Mouse (Mus musculus): Measurements from ENCODE around the gene Gtdc1.

DNA sequence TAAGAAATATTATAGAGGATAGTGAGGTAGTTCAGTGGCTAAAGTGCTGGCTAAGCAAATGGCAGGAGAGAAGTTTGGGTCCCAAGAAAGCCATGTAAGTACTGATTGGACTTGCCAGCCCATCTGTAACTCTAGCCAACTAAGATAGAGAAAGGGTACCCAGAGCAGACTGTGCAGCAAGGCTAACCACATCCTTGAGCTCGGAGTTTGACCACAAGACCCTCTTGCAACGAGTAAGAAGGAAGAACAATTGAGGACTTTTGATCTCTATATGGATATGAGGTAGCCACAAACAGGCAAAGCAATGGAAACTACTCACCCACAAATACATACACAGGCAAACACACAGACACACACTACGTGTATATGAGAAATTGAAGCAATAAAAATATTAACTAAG is 278.9 kb downstream of the Gtdc1 start:
- TF ChIP-seq POLR2A (IDR thresholded peaks at IDR 0.05; ENCODE audit: insufficient read length, low read depth) (no peak), POLR2AphosphoS2 (IDR thresholded peaks at IDR 0.05; ENCODE audit: insufficient read length, low read depth) (no peak), TCF12 (IDR thresholded peaks at IDR 0.05; ENCODE audit: insufficient read depth, poor library complexity, severe bottlenecking) (no peak), CEBPB (IDR thresholded peaks at IDR 0.05; ENCODE audit: insufficient read depth, poor library complexity, severe bottlenecking) (no peak), MYOD1 (IDR thresholded peaks at IDR 0.05; ENCODE audit: control insufficient read depth in 1 of 3, insufficient read length in 2 of 3, low read depth in 2 of 3) (no peak), E2F4 (IDR thresholded peaks at IDR 0.05; ENCODE audit: insufficient read depth) (no peak), MAX (IDR thresholded peaks at IDR 0.05; ENCODE audit: low read depth) (no peak), USF1 (IDR thresholded peaks at IDR 0.05; ENCODE audit: low read depth) (no peak), MYOG (IDR thresholded peaks at IDR 0.05; ENCODE audit: control insufficient read depth in 1 of 3, insufficient read depth in 1 of 3, insufficient read length in 2 of 3, low read depth in 2 of 3) (no peak), SRF (IDR thresholded peaks at IDR 0.05; ENCODE audit: control insufficient read depth, insufficient read length, low read depth) (no peak), TCF3 (IDR thresholded peaks at IDR 0.05; ENCODE audit: insufficient read length, low read depth) (no peak), REST (IDR thresholded peaks at IDR 0.05; ENCODE audit: insufficient read depth, insufficient read length) (no peak)
